19 mouse cellular contexts compared by ENCODE assay signal in genomic region chr2:139071690-139072089, GRCm38 (mm10).
DNase-seq lines count a peak whose midpoint lies in the region; ATAC-seq lines count a peak whose summit lies in the region.
"Had no signal": no experiment of that assay in that cellular context is flagged by ENCODE, and none has a peak within 500 bp of the region (broad histone marks: within the 10 kb centered on the region; RNA-seq: fewer than 3 reads in every experiment).

No protein-coding gene starts in this region.

- WGBS in hindbrain, embryonic 14.5 days: 79% methylated on average over 1 of the region's 1 CpGs
- WGBS in hindbrain, embryonic 13.5 days: 82% methylated on average over 1 of the region's 1 CpGs
- 38% methylated on average over 1 of the region's 1 CpGs for WGBS in stomach, embryonic 14.5 days
- 39% methylated on average over 1 of the region's 1 CpGs for WGBS in stomach, embryonic 16.5 days
- 85% methylated on average over 1 of the region's 1 CpGs for WGBS in forebrain, embryonic 15.5 days

- H3K36me3 ChIP-seq in hindbrain, embryonic 14.5 days (replicated peaks; ENCODE audit: control insufficient read depth, insufficient read depth): no peaks in the 10 kb centered on the region
- no peaks in the 10 kb centered on the region for H3K36me3 ChIP-seq in hindbrain, embryonic 13.5 days
- no peaks in the 10 kb centered on the region for H3K36me3 ChIP-seq in stomach, embryonic 14.5 days (ENCODE audit: control insufficient read depth, insufficient read depth, low read length)
- H3K36me3 ChIP-seq in stomach, embryonic 16.5 days (ENCODE audit: control insufficient read depth, insufficient read depth, low read length): no peaks in the 10 kb centered on the region
- H3K36me3 ChIP-seq in forebrain, embryonic 15.5 days: no peaks in the 10 kb centered on the region
- H3K36me3 ChIP-seq: embryonic facial prominence, embryonic 10.5 days; embryonic facial prominence, embryonic 12.5 days; G1E had no signal

- DNase-seq in hindbrain, embryonic 14.5 days (ENCODE audit: low spot score): no peak
- DNase-seq in kidney, postnatal 10 days: no peak
- DNase-seq: adrenal gland, postnatal 36 days; B cell, adult 2 months; cerebellum, adult 11-12 months; cerebellum, adult 2 months; forebrain, postnatal 0 days had no signal

- no peak overlapping the region for H3K4me2 ChIP-seq in hindbrain, embryonic 14.5 days (replicated peaks)
- no peak overlapping the region for H3K4me2 ChIP-seq in hindbrain, embryonic 13.5 days
- no peak overlapping the region for H3K4me2 ChIP-seq in stomach, embryonic 14.5 days (replicated peaks; ENCODE audit: low read depth, low read length)
- H3K4me2 ChIP-seq in stomach, embryonic 16.5 days (ENCODE audit: low read depth, low read length): 0 out of 2 replicates have a peak overlapping the region, but pooled peaks have one; percentile 13
- H3K4me2 ChIP-seq in forebrain, embryonic 15.5 days (replicated peaks): no peak overlapping the region
- H3K4me2 ChIP-seq: embryonic facial prominence, embryonic 12.5 days had no signal

- H3K4me3 ChIP-seq in hindbrain, embryonic 14.5 days (replicated peaks; ENCODE audit: low read length): no peak overlapping the region
- H3K4me3 ChIP-seq in hindbrain, embryonic 13.5 days: no peak overlapping the region
- H3K4me3 ChIP-seq in stomach, embryonic 14.5 days (ENCODE audit: low read depth, low read length): no peak overlapping the region
- no peak overlapping the region for H3K4me3 ChIP-seq in stomach, embryonic 16.5 days (replicated peaks; ENCODE audit: low read length)
- no peak overlapping the region for H3K4me3 ChIP-seq in forebrain, embryonic 15.5 days
- H3K4me3 ChIP-seq: embryonic facial prominence, embryonic 10.5 days; embryonic facial prominence, embryonic 12.5 days had no signal

- no peaks in the 10 kb centered on the region for H3K9me3 ChIP-seq in hindbrain, embryonic 14.5 days (ENCODE audit: control insufficient read depth, low read length)
- no peaks in the 10 kb centered on the region for H3K9me3 ChIP-seq in hindbrain, embryonic 13.5 days
- H3K9me3 ChIP-seq in stomach, embryonic 14.5 days (ENCODE audit: control insufficient read depth, low read depth, low read length): no peaks in the 10 kb centered on the region
- H3K9me3 ChIP-seq in stomach, embryonic 16.5 days (replicated peaks; ENCODE audit: control insufficient read depth, low read length): no peaks in the 10 kb centered on the region
- no peaks in the 10 kb centered on the region for H3K9me3 ChIP-seq in forebrain, embryonic 15.5 days
- H3K9me3 ChIP-seq: embryonic facial prominence, embryonic 10.5 days; embryonic facial prominence, embryonic 12.5 days had no signal

- H3K4me1 ChIP-seq in hindbrain, embryonic 14.5 days (replicated peaks; ENCODE audit: control insufficient read depth, insufficient read depth, low read length): no peaks in the 10 kb centered on the region
- H3K4me1 ChIP-seq in hindbrain, embryonic 13.5 days (replicated peaks): no peaks in the 10 kb centered on the region
- no peaks in the 10 kb centered on the region for H3K4me1 ChIP-seq in stomach, embryonic 14.5 days (ENCODE audit: control insufficient read depth, insufficient read depth, low read length)
- H3K4me1 ChIP-seq in stomach, embryonic 16.5 days (ENCODE audit: control insufficient read depth, insufficient read depth, low read length): no peaks in the 10 kb centered on the region
- no peaks in the 10 kb centered on the region for H3K4me1 ChIP-seq in forebrain, embryonic 15.5 days
- H3K4me1 ChIP-seq: embryonic facial prominence, embryonic 10.5 days; embryonic facial prominence, embryonic 12.5 days had no signal

- H3K9ac ChIP-seq in hindbrain, embryonic 14.5 days: no peak overlapping the region
- H3K9ac ChIP-seq in hindbrain, embryonic 13.5 days: no peak overlapping the region
- no peak overlapping the region for H3K9ac ChIP-seq in stomach, embryonic 14.5 days (replicated peaks; ENCODE audit: low read depth, low read length)
- no peak overlapping the region for H3K9ac ChIP-seq in stomach, embryonic 16.5 days (ENCODE audit: low read length)
- H3K9ac ChIP-seq in forebrain, embryonic 15.5 days (replicated peaks): no peak overlapping the region
- H3K9ac ChIP-seq: embryonic facial prominence, embryonic 12.5 days; forebrain, postnatal 0 days had no signal

- no peaks in the 10 kb centered on the region for H3K27me3 ChIP-seq in hindbrain, embryonic 14.5 days (ENCODE audit: control insufficient read depth, insufficient read depth, low read length)
- H3K27me3 ChIP-seq in hindbrain, embryonic 13.5 days: no peaks in the 10 kb centered on the region
- H3K27me3 ChIP-seq in stomach, embryonic 14.5 days (ENCODE audit: control insufficient read depth, insufficient read depth, low read length): no peaks in the 10 kb centered on the region
- H3K27me3 ChIP-seq in stomach, embryonic 16.5 days (ENCODE audit: control insufficient read depth, insufficient read depth, low read length): no peaks in the 10 kb centered on the region
- H3K27me3 ChIP-seq in forebrain, embryonic 15.5 days: no peaks in the 10 kb centered on the region
- H3K27me3 ChIP-seq: CH12.LX; embryonic facial prominence, embryonic 12.5 days; Patski had no signal

- ATAC-seq in hindbrain, embryonic 14.5 days (ENCODE audit: low FRiP score): no peak
- ATAC-seq in hindbrain, embryonic 13.5 days (ENCODE audit: low FRiP score): no peak
- ATAC-seq in stomach, embryonic 14.5 days (ENCODE audit: insufficient number of reproducible peaks, insufficient read depth, low FRiP score, low read depth): peak; percentile 84; the same call in 1 of the 2 replicates
- peak; percentile 89 for ATAC-seq in stomach, embryonic 16.5 days (ENCODE audit: insufficient read depth, low FRiP score)
- no peak for ATAC-seq in forebrain, embryonic 15.5 days (replicated peaks)
- ATAC-seq: activated CD4-positive, CD25-positive, alpha-beta regulatory T cell, adult 4 months; CD4-positive, CD25-positive, alpha-beta regulatory T cell, adult 4 months; forebrain, embryonic 14.5 days; forebrain, postnatal 0 days; Patski had no signal

- 0 out of 2 replicates have a peak overlapping the region, but pooled peaks have one; percentile 9 for H3K27ac ChIP-seq in hindbrain, embryonic 14.5 days
- no peak overlapping the region for H3K27ac ChIP-seq in hindbrain, embryonic 13.5 days
- no peak overlapping the region for H3K27ac ChIP-seq in stomach, embryonic 14.5 days (ENCODE audit: low read length)
- no peak overlapping the region for H3K27ac ChIP-seq in stomach, embryonic 16.5 days (ENCODE audit: low read length)
- no peak overlapping the region for H3K27ac ChIP-seq in forebrain, embryonic 15.5 days (replicated peaks)
- H3K27ac ChIP-seq: embryonic facial prominence, embryonic 10.5 days; embryonic facial prominence, embryonic 12.5 days had no signal

Comparison
In these comparisons a context has a peak if more than half of its experiments do, and no peak if none do; other contexts are left out.
1. ATAC-seq: peak in stomach, embryonic 14.5 days (single experiment) and stomach, embryonic 16.5 days (single experiment); none in hindbrain, embryonic 14.5 days (single experiment), hindbrain, embryonic 13.5 days (single experiment) and forebrain, embryonic 15.5 days (single experiment).